Mouse (Mus musculus): ENCODE results near the gene Hoxa9. TPM values are rescaled to one million over a fixed set of nuclear protein-coding genes. Genes with fewer than 3 reads are reported as not detected.

Hoxa9 gene
- not detected for total RNA-seq (2023)

GRCm38 (mm10) chr6:52230516-52231165 lies at the start of gene Hoxa9:
Gene Hoxa9 (minus strand): TSS chr6:52231089.

GRCm38 (mm10) chr6:52260654-52261575 lies 30.0 kb upstream of the Hoxa9 start, which contains the start of gene Hoxa13:
Gene Hoxa13 (minus strand): TSS chr6:52260880.

DNA sequence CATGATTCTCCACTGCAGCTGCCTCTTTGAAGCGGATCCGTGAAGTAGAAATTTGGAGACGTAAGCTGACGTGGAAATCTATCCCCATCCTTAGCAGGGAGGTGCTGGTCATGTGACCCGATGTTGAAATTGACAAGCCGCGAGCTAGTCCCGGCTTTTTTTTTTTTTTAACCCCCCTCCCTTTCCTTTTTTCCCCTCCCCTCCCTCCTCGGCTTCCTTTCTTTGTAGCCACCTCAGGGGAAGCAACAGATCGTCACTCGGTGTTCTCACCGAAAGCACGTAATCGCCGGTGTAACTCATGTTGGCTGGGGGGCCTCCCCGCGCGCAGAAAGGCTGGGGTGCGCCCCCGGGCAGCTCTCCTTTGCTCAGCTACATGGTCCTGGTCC lies 14.9 kb upstream of the Hoxa9 start, which contains the start of gene Hoxa11:
TSS of gene Hoxa11 (minus strand) at position 54 of the 386 bp plus-strand sequence.

GRCm38 (mm10) chr6:52240389-52241000 lies 9.6 kb upstream of the Hoxa9 start, which contains the start of gene Hoxa10:
Gene Hoxa10 (minus strand): TSS chr6:52240854.

DNA sequence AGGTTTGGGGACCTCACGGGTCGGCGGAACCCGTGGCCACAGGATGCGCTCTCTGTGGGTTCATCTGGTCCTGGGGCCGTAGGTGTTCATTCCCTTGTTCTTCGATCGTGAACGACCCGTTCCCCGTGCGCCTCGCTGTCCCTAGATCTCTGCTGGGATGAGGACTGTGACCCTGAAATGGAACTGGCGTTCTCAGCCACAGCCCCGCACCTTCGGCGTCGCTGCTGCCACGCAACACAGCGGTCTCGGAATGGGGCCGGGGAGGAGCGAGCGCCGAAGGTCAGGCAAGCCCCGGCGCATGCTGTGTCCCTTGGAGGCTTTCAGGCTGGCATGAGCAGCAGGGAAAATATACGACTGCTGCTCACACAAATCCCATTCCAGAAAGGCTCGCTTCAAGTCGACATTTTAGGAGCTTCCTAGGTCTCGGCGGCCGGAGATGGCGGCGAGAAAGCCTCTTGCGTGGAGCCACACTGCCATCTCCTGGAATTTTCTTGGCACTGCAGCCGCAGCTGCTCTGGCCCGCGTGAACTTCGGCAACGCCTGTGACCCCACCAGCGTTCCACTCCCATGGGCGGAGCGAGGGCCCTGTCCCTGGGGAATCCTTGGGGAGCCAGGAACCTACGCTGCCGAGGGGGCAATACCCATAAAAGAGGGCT lies 9.4 kb downstream of the Hoxa9 start, which contains the start of gene Hoxa7:
TSS of gene Hoxa7 (minus strand) at position 518 of the 656 bp plus-strand sequence.

GRCm38 (mm10) chr6:52213119-52213986 lies 17.5 kb downstream of the Hoxa9 start, which contains the start of the genes Hoxa3 and Gm28308:
Gene Hoxa3 (minus strand): TSS chr6:52213336.
Gene Gm28308 (minus strand): TSS chr6:52213339.

DNA sequence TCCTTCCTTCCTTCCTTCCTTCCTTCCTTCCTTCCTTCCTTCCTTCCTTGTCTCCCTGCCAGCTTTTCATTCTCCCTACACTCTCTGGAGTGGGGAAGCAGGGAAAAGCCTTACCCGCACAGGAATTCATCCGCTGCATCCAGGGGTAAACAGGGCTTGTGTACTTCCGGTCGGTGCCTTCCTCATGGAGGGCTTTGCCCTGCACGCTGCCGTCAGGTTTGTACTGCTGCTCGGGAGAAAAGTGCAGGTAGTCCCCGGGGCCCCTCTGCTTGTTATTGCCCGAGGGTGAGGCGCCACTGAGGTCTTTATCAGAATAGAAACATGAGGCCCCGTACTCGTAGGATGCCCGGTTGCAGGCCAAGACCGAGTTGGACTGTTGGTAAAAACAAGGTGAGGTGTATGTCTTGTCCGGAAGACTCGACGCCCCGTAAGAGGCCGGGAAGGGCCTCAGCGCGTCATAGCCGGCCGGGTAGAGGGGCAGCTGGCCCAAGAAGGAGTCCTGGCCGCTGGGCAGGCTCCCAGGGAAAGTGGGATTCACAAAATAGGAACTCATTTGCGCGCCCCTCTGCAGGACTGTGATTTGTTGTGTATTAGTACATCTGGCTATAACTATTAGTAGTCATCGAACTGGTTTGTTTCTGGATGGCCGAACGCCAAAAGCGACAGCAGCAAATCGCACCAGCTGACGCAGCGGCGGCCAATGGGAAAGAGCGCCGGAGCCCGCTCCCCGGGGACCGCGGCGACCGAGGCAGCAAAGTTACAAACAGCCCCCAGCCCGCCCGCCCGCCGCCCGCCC lies 22.6 kb downstream of the Hoxa9 start, which contains the start of gene Hoxa6:
TSS of gene Hoxa6 (minus strand) at position 651 of the 796 bp plus-strand sequence.

DNA sequence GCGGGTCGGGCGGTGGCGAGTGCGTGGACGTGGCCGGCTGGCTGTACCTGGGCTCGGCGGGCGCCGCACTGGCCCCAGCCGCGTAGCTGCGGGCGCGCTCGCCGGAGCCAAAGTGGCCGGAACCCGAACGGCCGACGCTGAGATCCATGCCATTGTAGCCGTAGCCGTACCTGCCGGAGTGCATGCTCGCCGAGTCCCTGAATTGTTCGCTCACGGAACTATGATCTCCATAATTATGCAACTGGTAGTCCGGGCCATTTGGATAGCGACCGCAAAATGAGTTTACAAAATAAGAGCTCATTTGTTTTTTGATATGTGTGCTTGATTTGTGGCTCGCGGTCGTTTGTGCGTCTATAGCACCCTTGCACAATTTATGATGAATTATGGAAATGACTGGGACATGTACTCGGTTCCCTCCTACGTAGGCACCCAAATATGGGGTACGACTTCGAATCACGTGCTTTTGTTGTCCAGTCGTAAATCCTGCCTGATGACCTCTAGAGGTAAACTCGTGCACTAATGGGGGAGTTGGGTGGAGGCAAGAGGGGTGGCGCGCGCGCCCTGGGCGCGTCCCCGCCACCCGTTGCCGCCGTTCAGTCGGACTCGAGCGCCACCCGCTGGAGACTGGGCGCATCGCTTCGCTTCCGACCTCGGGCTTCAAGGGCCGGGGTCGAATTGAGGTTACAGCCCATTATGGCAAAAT lies 26.7 kb downstream of the Hoxa9 start, which contains the start of gene Hoxa5:
TSS of gene Hoxa5 (minus strand) at position 538 of the 703 bp plus-strand sequence.

DNA sequence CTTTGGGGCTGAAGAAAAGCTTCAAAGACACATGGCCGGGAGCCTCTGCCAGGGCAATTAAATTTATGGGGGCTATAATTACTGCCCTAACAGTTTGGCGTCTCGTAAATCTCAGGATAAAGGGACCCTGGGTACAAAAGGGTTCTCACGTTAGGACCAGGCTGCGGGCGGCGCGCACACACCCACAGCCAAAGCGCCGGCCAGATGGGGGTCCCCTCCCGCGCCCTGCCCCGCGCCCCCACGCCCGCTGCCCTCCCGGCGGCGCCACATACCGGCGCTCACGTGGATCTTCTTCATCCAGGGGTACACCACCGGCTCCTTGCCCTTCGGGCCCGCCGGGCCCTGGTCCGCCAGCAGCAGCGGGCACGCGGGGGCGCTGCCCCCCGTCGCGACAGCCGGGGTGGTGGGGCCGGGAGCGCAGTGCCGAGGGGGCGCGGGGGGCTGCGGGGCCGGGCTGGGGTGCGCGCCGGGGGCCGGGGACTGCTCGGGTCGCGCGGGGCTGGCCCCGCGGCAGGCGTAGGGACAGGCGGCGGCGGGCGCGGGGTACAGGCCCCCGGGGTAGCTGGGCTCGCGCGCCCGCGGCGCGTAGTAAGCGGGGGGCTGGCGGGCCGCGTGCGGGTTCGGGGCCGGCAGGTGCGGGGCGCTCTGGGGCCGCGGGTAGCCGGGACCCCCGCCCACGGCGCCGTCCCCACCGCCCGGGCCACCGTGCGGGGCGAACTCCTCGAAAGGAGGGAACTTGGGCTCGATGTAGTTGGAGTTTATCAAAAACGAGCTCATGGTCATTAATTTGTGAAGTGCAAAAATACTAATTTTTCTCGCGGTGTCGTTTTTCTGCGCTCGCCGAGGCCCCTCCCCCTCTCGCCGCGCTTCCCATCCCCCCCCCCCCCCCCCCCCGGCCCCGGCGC lies 39.7 kb downstream of the Hoxa9 start, which contains the start of gene Hoxa4:
TSS of gene Hoxa4 (minus strand) at position 848 of the 905 bp plus-strand sequence.

GRCm38 (mm10) chr6:52177061-52177735 lies 53.7 kb downstream of the Hoxa9 start, which contains the start of gene 5730596B20Rik:
Gene 5730596B20Rik (plus strand): TSS chr6:52177498.

Other genes with a start within 250 kb of the Hoxa9 start
- 100 to 1,000 TPM; 179 to 182 TPM for gene Skap2, start 218.5 kb downstream of the Hoxa9 start, total RNA-seq (2023)
- gene Hoxa1, start 72.8 kb downstream of the Hoxa9 start, total RNA-seq (2023): under 1 TPM; 0.34 to 0.55 TPM
- not detected for gene Hoxa2, start 66.3 kb downstream of the Hoxa9 start, total RNA-seq (2023)
- gene 5730596B20Rik, start 53.6 kb downstream of the Hoxa9 start, total RNA-seq (2023): not detected
- gene Hoxa4, start 39.3 kb downstream of the Hoxa9 start, total RNA-seq (2023): not detected
- under 1 TPM in 1 of 2 experiments, not detected in 1; 0.27 TPM for gene Hoxa5, start 26.5 kb downstream of the Hoxa9 start, total RNA-seq (2023)
- gene Hoxa6, start 22.4 kb downstream of the Hoxa9 start, total RNA-seq (2023): not detected
- gene Hoxa3, start 17.8 kb downstream of the Hoxa9 start, total RNA-seq (2023): under 1 TPM in 1 of 2 experiments, not detected in 1; 0.24 TPM
- not detected for gene Gm28308, start 17.8 kb downstream of the Hoxa9 start, total RNA-seq (2023)
- not detected for gene Hoxa7, start 9.2 kb downstream of the Hoxa9 start, total RNA-seq (2023)
- not detected for gene Hoxa10, start 9.8 kb upstream of the Hoxa9 start, total RNA-seq (2023)
- not detected for gene Hoxa11, start 14.7 kb upstream of the Hoxa9 start, total RNA-seq (2023)
- gene Hoxa13, start 29.8 kb upstream of the Hoxa9 start, total RNA-seq (2023): not detected
- not detected for gene Evx1, start 82.4 kb upstream of the Hoxa9 start, total RNA-seq (2023)